Mouse (Mus musculus) gastrocnemius, adult 2 months (tissue): ENCODE results near the gene Wdr45. TPM values are rescaled to one million over a fixed set of nuclear protein-coding genes. Genes with fewer than 3 reads are reported as not detected.
A peak's percentile ranks its signal among the peaks of the same experiment; 100 is the strongest.

Experiments
- DNase-seq: peaks from one replicate; pipeline ENCODE4 v3.0.0; 2022
- H3K27ac ChIP-seq: fragments of 200-600 bp; 2 replicates; pipeline ENCODE4 v1.8.1; 2022; ENCODE audit warnings: mild to moderate bottlenecking
- H3K4me3 ChIP-seq: fragments of 200-600 bp; 2 replicates; pipeline ENCODE4 v1.8.1; 2022; ENCODE audit warnings: mild to moderate bottlenecking, moderate library complexity
- CTCF ChIP-seq: fragments of 200-600 bp; IDR thresholded peaks from 2 replicates; pipeline ENCODE4 v1.8.1; 2022; ENCODE audit warnings: antibody characterized with exemption, mild to moderate bottlenecking, moderate library complexity
- intact Hi-C: fragments of 180-260 bp; cut with DNase I; formaldehyde crosslinking; loops from one replicate; pipeline ENCODE4 v1.15.1; 2025
- total RNA-seq, 2 experiments: library from RNA; stranded (reverse); gene quantifications; 2 replicates each; pipeline ENCODE4 v1.2.3; 2021

Gene Wdr45
- total RNA-seq, 2 experiments from 2014 or later: 31.1 to 37.6 TPM

DNA sequence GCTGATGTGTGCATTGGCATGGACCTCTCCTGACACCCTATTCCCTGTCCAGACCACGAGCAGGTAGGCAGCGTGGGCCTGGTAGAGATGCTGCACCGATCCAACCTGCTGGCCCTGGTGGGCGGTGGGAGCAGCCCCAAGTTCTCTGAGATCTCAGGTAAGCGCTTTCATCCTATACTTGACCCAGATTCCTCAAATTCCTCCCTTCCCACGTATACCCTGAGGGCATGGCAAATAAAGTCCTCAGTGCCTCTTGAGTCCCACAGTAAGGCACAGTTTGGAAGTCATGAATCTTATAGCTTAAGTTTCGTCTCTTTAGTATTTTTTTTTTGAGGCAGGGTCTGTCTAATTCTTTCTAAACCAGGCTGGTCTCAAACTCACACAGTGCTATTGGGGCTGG, 10.0 kb downstream of the Wdr45 start:
- no peak for DNase-seq
- TF ChIP-seq CTCF: no peak
- Histone ChIP-seq H3K27ac (no peak overlapping the region), H3K4me3 (no peak overlapping the region)
- intact Hi-C loops: no loop called here

- H3K4me3 ChIP-seq: no peak overlapping the region
- H3K27ac ChIP-seq: no peak overlapping the region
- intact Hi-C loops: no loop called here
- no peak for DNase-seq
- TF ChIP-seq CTCF: no peak
These were observed 11.7 kb downstream of the Wdr45 start for GRCm38 (mm10) chrX:7725841-7726240.

DNA sequence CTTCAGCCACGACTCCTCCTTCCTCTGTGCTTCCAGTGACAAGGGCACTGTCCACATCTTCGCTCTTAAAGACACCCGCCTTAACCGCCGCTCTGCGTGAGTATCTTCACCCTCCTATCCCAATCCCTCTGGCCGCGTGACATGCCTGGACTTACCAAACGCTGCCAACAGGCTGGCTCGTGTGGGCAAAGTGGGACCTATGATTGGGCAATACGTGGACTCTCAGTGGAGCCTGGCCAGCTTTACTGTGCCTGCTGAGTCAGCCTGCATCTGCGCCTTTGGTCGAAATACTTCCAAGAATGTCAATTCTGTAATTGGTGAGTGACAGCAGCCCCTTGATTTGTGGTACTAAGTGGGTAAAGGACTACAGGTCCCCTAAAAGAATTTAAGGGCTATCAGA, 13.0 kb downstream of the Wdr45 start:
- H3K4me3 ChIP-seq: no peak overlapping the region
- intact Hi-C loops: no loop called here
- H3K27ac ChIP-seq: no peak overlapping the region
- no peak for TF ChIP-seq CTCF
- no peak for DNase-seq

- intact Hi-C loops: no loop called here
- TF ChIP-seq CTCF: no peak
- Histone ChIP-seq H3K27ac (peak within 1 kb of the TSS; percentile 77), H3K4me3 (peak within 1 kb of the TSS; percentile 71)
- peak; percentile 83 for DNase-seq
These were observed 14.2 kb downstream of the Wdr45 start, which contains the start of gene Praf2 for GRCm38 (mm10) chrX:7728215-7728921. Praf2 (plus strand) TSS chrX:7728439.

DNA sequence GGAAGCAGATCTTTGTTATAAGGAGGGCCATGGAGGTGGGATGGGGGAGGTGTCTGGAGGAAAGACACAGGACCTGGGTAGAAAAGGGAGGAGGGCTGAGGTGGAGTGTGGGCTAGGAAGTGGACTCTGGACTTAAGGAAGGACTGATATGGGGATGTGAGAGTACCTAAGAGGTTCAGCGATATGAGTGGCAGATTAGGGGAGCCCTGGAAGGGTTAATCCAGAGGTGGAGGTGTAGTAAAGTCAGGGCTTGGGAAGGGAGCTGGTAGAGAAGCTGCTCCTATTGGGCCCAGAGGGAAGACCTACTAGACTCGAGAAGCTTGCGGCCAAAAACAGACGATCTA, 14.8 kb downstream of the Wdr45 start:
- no peak for TF ChIP-seq CTCF
- H3K27ac ChIP-seq: peak overlapping the region; percentile 77
- peak overlapping the region; percentile 71 for H3K4me3 ChIP-seq
- intact Hi-C loops: no loop called here
- no peak for DNase-seq

DNA sequence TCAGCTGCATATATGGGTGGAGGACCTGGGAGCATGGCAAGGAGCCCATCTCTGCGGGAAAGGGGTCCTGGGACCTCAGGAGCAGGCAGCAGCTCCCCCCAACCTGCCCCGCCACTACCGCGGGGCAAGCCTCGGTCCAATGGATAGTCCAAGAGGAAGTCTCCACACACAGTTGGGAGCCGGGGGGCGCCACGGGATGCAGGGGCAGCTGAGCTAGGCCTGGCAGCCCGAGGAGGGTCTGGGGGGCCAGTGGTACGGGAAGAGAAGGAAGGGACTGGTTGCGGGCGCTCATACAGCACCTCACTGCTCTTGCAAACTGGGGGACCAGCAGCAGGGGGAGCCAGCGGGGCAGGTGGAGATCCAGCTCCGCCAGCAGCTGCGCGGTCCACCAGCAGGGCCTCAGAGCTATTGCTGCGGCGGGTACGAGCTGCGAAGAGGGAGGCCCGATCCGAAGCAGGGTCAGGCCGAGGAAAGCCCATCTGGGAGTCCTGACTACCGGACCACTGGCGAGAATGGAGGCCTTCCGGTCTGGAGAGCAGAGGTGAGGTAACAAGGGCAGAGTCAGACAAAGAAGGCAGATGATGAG, 19.5 kb downstream of the Wdr45 start:
- H3K4me3 ChIP-seq: peak overlapping the region; percentile 58
- peak overlapping the region; percentile 48; the same call in 1 of the 2 replicates for H3K27ac ChIP-seq
- peak; percentile 72 for TF ChIP-seq CTCF
- peak; percentile 84 for DNase-seq
- intact Hi-C loops: loop anchor here (2.0 kb wide), 1 partner anchor 43 kb away; no protein-coding TSS in a partner anchor

GRCm38 (mm10) chrX:7739336-7740081, 25.4 kb downstream of the Wdr45 start:
- no peak for TF ChIP-seq CTCF
- H3K27ac ChIP-seq: no peak overlapping the region
- no peak for DNase-seq
- intact Hi-C loops: no loop called here
- no peak overlapping the region for H3K4me3 ChIP-seq

DNA sequence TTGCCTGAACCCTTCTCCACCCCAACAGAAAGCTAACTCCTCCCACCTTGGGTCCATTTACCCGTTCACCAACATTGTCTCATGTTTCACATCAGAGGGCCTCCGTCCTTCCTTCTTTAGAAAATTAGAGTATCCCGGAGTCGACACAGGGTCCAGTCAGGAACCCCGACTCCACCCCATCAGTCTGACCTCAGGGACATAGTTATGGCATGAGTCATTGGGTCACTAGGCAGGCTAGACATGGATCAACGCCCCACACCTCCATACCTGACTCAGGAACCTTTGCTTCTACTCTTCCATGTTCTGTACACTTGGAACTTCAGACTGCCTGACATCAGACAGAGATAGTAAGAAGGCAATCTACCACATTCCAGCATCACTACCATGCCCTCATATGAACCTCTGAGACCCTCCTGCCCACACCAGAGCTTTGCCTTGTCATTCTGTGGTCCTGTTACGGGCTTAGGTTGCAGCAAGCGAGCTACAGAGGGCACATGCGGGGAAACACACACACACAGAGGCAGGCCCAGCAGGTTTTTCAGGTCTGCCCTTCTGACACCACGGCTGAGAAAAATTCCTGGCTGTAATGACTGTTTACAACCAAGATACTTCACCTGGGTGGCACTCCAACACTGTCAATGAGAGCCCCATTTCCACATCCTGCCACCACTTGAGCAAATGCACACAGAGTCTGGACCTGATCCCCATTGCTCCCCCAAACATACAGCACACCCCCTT, 26.1 kb downstream of the Wdr45 start:
- intact Hi-C loops: no loop called here
- DNase-seq: no peak
- Histone ChIP-seq H3K4me3 (no peak overlapping the region), H3K27ac (no peak overlapping the region)
- no peak for TF ChIP-seq CTCF

DNA sequence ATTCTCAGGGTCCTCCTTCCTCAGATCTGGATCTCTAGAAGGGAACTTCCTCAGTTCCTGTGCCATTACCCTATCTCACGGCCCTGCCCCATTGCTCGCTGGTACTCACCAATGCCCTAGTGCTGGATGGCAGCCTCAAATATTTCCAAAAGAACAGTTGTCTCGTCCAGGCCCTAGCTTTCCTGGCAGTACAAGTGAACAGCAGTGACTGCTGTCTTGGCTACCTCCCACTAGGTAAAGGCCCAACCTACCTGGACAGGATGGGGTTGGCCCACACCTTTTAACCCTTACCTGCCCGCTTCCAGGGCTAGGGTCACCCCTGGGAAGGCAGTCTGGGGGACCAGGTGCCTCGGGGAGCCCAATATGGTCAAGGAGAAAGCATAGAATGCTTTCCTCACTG, 27.0 kb downstream of the Wdr45 start:
- Histone ChIP-seq H3K27ac (no peak overlapping the region), H3K4me3 (no peak overlapping the region)
- TF ChIP-seq CTCF: no peak
- intact Hi-C loops: no loop called here
- DNase-seq: no peak

- no peak for DNase-seq
- peak; percentile 38 for TF ChIP-seq CTCF
- no peak overlapping the region for H3K4me3 ChIP-seq
- H3K27ac ChIP-seq: no peak overlapping the region
- intact Hi-C loops: no loop called here
These were observed 29.3 kb downstream of the Wdr45 start for GRCm38 (mm10) chrX:7743470-7743869.

- H3K4me3 ChIP-seq: no peak overlapping the region
- H3K27ac ChIP-seq: no peak overlapping the region
- no peak for DNase-seq
- intact Hi-C loops: no loop called here
- no peak for TF ChIP-seq CTCF
These were observed 30.8 kb downstream of the Wdr45 start for GRCm38 (mm10) chrX:7744940-7745339.

DNA sequence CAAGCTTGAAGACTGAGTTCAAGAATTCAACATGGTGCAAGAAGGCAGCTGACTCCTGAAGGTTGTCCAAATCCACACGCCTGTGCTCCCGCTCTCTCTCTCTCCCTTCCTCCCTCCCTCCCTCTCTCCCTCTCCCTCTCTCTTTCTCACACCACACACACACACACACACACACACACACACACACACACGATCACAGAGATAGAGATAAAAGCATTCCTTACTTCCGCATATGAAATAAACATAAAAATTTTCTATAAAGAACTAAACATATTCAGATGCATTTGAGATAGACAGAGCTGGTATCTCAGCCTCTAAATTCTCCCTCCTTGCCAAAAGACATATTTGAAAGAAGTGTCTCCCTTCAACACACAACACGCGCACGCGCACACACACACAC, 31.3 kb downstream of the Wdr45 start:
- DNase-seq: no peak
- TF ChIP-seq CTCF: no peak
- intact Hi-C loops: no loop called here
- Histone ChIP-seq H3K27ac (no peak overlapping the region), H3K4me3 (no peak overlapping the region)
